Mouse (Mus musculus) heart, embryonic 14.5 days (tissue): ENCODE results near the gene Samd10. TPM values are rescaled to one million over a fixed set of nuclear protein-coding genes. Genes with fewer than 3 reads are reported as not detected.

Experiments
- ATAC-seq: fragments of 200-750 bp; cut with Nextera tagmentation; 2 replicates; pipeline ENCODE4 v1.8.0; 2017; ENCODE audit warnings: low read depth, moderate TSS enrichment; ENCODE audit not compliant: insufficient number of reproducible peaks, insufficient read depth, low FRiP score
- H3K27ac ChIP-seq, 2 experiments: fragments of 200-500 bp in 1 of 2; fragments of 300-500 bp in 1 of 2; sonication (generic) in 1 of 2; replicated peaks in 1 of 2; 2 replicates each; pipeline ENCODE4 v1.5.1; 2012 to 2014; ENCODE audit warnings: low read depth in 2 of 2, low read length in 2 of 2, control low read depth in 1 of 2, mild to moderate bottlenecking in 1 of 2, mixed read lengths in 1 of 2; ENCODE audit not compliant: control insufficient read depth in 1 of 2, insufficient read depth in 1 of 2
- H3K27me3 ChIP-seq: fragments of 300-500 bp; sonication (generic); 2 replicates; pipeline ENCODE4 v1.6.1; 2014; ENCODE audit warnings: mild to moderate bottlenecking, low read length, control low read depth; ENCODE audit not compliant: control insufficient read depth, insufficient read depth
- H3K36me3 ChIP-seq: fragments of 300-500 bp; sonication (generic); 2 replicates; pipeline ENCODE4 v1.6.1; 2014; ENCODE audit warnings: mild to moderate bottlenecking, control low read depth, low read length, mixed read lengths; ENCODE audit not compliant: control insufficient read depth, insufficient read depth
- H3K4me1 ChIP-seq, 2 experiments: fragments of 200-500 bp in 1 of 2; fragments of 300-500 bp in 1 of 2; sonication (generic) in 1 of 2; 2 replicates each; pipeline ENCODE4 v1.6.1; 2012 to 2014; ENCODE audit warnings: low read length in 2 of 2, control low read depth in 1 of 2, mixed read lengths in 1 of 2; ENCODE audit not compliant: control insufficient read depth in 2 of 2, insufficient read depth in 2 of 2
- H3K4me2 ChIP-seq: fragments of 300-500 bp; sonication (generic); 2 replicates; pipeline ENCODE4 v1.6.1; 2014; ENCODE audit warnings: mild to moderate bottlenecking, low read length
- H3K4me3 ChIP-seq, 2 experiments: fragments of 200-500 bp in 1 of 2; fragments of 300-500 bp in 1 of 2; sonication (generic) in 1 of 2; 2 replicates each; pipeline ENCODE4 v1.5.1; 2012 to 2014; ENCODE audit warnings: low read length in 2 of 2, mild to moderate bottlenecking in 2 of 2, control low read depth in 1 of 2, low read depth in 1 of 2, moderate library complexity in 1 of 2; ENCODE audit not compliant: control insufficient read depth in 1 of 2, insufficient read depth in 1 of 2
- H3K9ac ChIP-seq: fragments of 300-500 bp; sonication (generic); 2 replicates; pipeline ENCODE4 v1.6.1; 2014; ENCODE audit warnings: mild to moderate bottlenecking, low read length
- H3K9me3 ChIP-seq: fragments of 300-500 bp; sonication (generic); 2 replicates; pipeline ENCODE4 v1.6.1; 2016; ENCODE audit warnings: low read length, control low read depth; ENCODE audit not compliant: control insufficient read depth
- WGBS: fragments of 180-500 bp; shearing (Covaris S2); extraction: QIAGEN DNeasy Blood & Tissue Kit; methylation state at CpG from one replicate; pipeline ENCODE4 v1.1.7; 2014; 5-methylcytosine and 5-hydroxymethylcytosine counted together
- polyA plus RNA-seq: library from polyadenylated mRNA; unstranded; fragments of >200 nt; fragmentation: Nextera tagmentation; extraction: Ambion mirVana; gene quantifications from 2 replicates; pipeline ENCODE4 v1.2.1, GENCODE M21; 2014

Gene Samd10
- polyA plus RNA-seq, 1 experiment from 2014 or later = 13.3 TPM

DNA sequence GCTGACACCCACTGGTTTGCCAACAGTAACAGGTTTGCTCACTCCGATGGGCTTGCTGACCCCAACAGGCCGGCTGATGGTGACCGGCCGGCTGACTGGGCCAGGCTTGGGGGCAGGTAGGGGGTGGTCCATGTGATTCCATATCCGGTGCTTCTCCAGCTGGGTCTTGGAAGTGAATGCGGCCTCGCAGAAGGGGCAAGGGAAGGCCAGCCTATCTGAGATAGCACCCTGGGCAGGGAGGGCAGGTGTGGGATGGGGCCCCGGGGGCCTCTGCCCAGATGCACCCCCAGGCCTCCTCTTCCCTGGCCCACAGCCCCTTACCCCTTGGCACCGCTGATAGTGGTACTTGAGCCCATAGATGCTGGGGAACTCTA lies 9.3 kb downstream of the Samd10 start:
- H3K9ac ChIP-seq = no peak overlapping the region
- H3K4me3 ChIP-seq = no peak overlapping the region
- no peak overlapping the region for H3K27ac ChIP-seq
- peaks cover 59% of the 10 kb centered on the region for H3K36me3 ChIP-seq
- H3K4me2 ChIP-seq = no peak overlapping the region
- no peaks in the 10 kb centered on the region for H3K9me3 ChIP-seq
- no peak for ATAC-seq
- WGBS = 94% methylated on average over 9 of the region's 9 CpGs
- peaks cover 4 to 13% of the 10 kb centered on the region in 2 experiments; a peak in 3 of 4 replicates for H3K4me1 ChIP-seq
- H3K27me3 ChIP-seq = no peaks in the 10 kb centered on the region

DNA sequence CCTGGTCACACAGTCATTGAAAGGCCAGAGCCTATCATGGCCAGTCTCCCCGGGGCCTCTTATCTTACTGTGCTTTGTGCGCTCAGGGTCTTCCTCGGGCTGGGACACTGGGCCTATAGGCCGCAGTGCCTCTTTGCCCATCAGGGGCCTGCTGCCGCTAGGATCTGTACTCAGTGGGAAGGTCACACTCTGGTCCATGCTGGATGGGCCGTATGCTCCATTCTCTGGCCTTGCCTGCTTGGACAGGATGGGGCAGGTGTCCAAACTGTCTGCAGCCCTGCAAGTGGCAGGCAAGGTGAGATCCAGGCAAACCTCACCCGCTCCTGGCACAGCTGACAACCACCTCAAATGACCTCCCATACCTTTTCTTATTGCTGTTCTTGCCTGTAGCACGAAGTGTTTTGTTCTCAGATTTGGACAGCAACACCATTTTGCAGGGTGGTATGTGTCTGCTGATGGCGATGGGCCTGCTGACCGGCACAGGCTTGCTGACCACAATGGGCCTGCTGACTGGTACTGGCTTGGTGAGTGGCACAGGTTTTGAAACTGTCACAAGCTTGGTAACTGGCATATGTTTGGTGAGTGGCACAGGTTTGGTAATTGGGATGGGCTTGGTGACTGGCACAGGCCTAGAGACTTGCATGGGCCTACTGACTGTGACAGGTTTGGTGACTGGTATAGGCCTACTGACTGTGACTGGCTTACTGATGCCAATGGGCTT lies 9.8 kb downstream of the Samd10 start:
- Histone ChIP-seq H3K9ac (no peak overlapping the region), H3K4me1 (peaks cover 4 to 13% of the 10 kb centered on the region in 2 experiments; a peak in 3 of 4 replicates), H3K9me3 (no peaks in the 10 kb centered on the region), H3K36me3 (peaks cover 65% of the 10 kb centered on the region), H3K4me2 (no peak overlapping the region), H3K4me3 (no peak overlapping the region), H3K27me3 (no peaks in the 10 kb centered on the region), H3K27ac (no peak overlapping the region)
- ATAC-seq = no peak
- WGBS = 83% methylated on average over 10 of the region's 10 CpGs

DNA sequence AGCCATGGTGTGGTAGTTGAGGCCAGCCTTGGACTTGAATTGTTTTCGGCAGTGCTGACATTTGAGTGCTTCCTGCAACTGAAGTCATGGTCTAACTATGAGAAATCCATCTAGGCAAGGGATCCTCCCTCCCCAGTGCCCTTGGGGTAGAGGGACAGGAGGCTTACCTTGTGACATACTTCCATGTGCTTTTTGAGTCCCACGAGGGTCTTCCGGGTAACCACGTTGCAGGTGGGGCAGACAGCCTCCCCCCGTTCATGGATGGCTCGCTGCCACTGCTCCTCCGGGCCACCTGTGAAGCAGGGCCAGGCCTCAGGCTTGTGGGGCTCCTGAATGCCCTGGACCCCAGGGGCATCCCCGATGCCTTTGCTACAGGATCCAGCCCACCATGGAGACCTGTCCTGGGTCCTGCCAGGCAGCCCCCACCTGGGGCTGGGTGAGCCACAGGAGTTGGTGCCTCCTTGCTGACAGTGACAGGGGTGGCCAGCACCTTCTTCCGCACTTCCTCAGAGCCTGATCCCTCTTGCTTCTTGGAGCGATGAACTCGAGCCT lies 10.7 kb downstream of the Samd10 start:
- Histone ChIP-seq H3K4me2 (no peak overlapping the region), H3K9ac (no peak overlapping the region), H3K36me3 (peaks cover 73% of the 10 kb centered on the region), H3K9me3 (no peaks in the 10 kb centered on the region), H3K4me3 (no peak overlapping the region), H3K27me3 (no peaks in the 10 kb centered on the region), H3K4me1 (peaks cover 4 to 13% of the 10 kb centered on the region in 2 experiments; a peak in 3 of 4 replicates), H3K27ac (no peak overlapping the region)
- no peak for ATAC-seq
- 89% methylated on average over 11 of the region's 11 CpGs for WGBS

DNA sequence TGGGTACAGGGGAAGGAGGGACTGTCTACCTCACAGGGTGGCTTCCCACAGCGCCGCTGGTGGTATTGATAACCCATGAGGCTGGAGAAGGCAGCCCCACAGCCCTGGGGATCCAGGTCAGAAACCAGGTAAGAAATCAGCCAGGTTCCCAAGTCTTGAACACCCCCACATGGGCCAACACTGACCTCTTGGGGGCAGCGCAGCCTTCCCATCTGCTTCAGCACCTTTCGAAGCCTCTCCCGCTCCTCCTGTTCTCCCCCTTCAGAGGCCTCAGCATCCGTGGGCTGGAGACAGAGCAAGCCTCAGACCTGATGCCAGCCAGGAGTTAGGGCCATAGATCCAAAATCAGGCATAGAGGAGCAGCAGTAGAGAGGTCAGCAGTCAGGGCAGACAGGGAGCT lies 11.2 kb downstream of the Samd10 start:
- H3K4me3 ChIP-seq = no peak overlapping the region
- ATAC-seq = no peak
- no peaks in the 10 kb centered on the region for H3K9me3 ChIP-seq
- no peak overlapping the region for H3K9ac ChIP-seq
- no peak overlapping the region for H3K4me2 ChIP-seq
- H3K4me1 ChIP-seq = peaks cover 4 to 9% of the 10 kb centered on the region in 2 experiments; a peak in 3 of 4 replicates
- no peak overlapping the region for H3K27ac ChIP-seq
- peaks cover 77% of the 10 kb centered on the region for H3K36me3 ChIP-seq
- WGBS = 83% methylated on average over 6 of the region's 6 CpGs
- no peaks in the 10 kb centered on the region for H3K27me3 ChIP-seq

DNA sequence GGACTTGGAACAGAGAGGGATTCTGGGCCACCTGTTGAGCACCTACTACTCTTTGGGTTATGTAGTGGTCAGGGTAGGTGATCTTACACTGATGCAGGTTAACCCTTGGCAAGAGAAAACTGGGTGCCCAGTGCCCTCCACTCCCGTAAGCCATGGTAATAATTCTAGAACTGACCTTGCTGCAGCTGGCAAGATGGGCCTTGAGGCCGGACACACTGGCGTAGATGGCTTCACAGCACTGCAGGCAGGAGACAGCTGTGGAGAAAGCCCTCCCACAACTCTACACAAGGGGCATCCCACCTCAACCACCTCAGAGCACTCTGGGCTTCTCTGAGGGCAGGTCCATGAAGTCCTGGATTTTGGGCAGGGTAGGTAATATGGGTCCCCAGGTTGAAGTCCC lies 12.9 kb downstream of the Samd10 start:
- Histone ChIP-seq H3K27ac (no peak overlapping the region), H3K36me3 (peaks cover 77% of the 10 kb centered on the region), H3K9ac (no peak overlapping the region), H3K4me1 (peaks cover 0 to 7% of the 10 kb centered on the region in 2 experiments; a peak in 2 of 4 replicates), H3K4me3 (no peak overlapping the region), H3K4me2 (no peak overlapping the region), H3K27me3 (no peaks in the 10 kb centered on the region), H3K9me3 (no peaks in the 10 kb centered on the region)
- 97% methylated on average over 3 of the region's 3 CpGs for WGBS
- ATAC-seq = no peak

DNA sequence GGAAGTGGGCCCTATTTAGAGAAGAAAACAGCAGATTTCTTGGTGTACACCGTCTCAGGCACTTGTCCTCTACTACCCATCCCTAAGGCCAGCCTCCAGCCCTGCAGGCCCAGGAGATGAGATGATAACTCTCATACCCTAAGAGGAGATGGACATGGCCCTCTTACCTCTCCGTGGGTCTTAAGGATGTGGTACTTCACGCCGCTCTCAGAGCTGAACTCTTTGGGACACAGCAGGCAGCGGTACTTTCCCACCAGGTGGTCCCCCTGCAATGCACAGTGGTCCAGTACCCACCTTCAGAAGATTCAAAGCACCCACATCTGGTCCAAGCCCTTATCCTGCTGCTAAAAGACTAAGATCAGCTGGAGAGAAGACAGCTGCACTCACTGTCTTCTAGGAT lies 13.5 kb downstream of the Samd10 start:
- Histone ChIP-seq H3K9ac (no peak overlapping the region), H3K27ac (no peak overlapping the region), H3K36me3 (peaks cover 75% of the 10 kb centered on the region), H3K9me3 (no peaks in the 10 kb centered on the region), H3K4me2 (no peak overlapping the region), H3K4me3 (no peak overlapping the region), H3K4me1 (peaks cover 4 to 7% of the 10 kb centered on the region in 2 experiments; a peak in 3 of 4 replicates), H3K27me3 (no peaks in the 10 kb centered on the region)
- no peak for ATAC-seq
- 87% methylated on average over 5 of the region's 5 CpGs for WGBS

DNA sequence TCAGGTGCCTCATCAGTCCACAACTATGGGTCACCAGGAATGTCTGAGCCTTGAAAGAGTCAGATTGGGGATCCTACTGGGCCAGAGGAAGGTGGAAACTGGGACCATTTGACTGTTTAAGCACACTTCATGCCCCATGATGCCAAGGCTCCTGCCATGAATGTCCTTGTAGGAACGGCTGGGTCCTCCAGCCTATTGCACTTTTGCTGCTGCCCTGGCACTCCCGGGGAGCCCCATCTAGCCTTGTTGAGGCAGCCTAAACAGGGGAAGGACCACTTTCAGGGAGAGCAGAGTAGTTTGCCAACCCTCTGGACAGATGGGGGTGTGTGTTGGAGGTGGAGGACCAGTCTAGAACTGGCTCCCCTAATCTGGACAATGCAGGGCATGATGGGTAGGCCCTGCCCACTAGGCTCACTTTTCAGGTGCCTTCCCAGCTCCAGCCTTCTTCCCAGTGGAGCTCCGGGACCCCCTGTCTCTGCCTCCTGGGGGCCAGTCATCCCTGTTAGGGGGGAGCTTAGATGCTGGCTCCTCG lies 14.5 kb downstream of the Samd10 start, which contains the start of gene Uckl1:
TSS of gene Uckl1 (minus strand) at position 482 of the 532 bp plus-strand sequence.
- Histone ChIP-seq H3K36me3 (peaks cover 65% of the 10 kb centered on the region), H3K27ac (no peak within 1 kb of the TSS), H3K4me3 (no peak within 1 kb of the TSS), H3K4me2 (no peak within 1 kb of the TSS), H3K27me3 (no peaks in the 10 kb centered on the region), H3K9ac (no peak within 1 kb of the TSS), H3K9me3 (no peaks in the 10 kb centered on the region), H3K4me1 (peaks cover 7 to 15% of the 10 kb centered on the region in 2 experiments)
- WGBS = 94% methylated on average over 4 of the region's 4 CpGs
- ATAC-seq = no peak
